Mouse (Mus musculus) urinary bladder, postnatal 0 days (tissue): ENCODE measurements around the gene Gpank1. TPM values are rescaled to one million over a fixed set of nuclear protein-coding genes. Genes with fewer than 3 reads are reported as not detected.

Experiments
- polyA plus RNA-seq: library from polyadenylated mRNA; unstranded; fragments of >200 nt; fragmentation: Nextera tagmentation; extraction: Ambion mirVana; gene quantifications from 2 replicates; pipeline ENCODE4 v1.2.1, GENCODE M21; 2015

Gene Gpank1
- 9.5 and 11.9 TPM in 2 replicates for polyA plus RNA-seq

DNA sequence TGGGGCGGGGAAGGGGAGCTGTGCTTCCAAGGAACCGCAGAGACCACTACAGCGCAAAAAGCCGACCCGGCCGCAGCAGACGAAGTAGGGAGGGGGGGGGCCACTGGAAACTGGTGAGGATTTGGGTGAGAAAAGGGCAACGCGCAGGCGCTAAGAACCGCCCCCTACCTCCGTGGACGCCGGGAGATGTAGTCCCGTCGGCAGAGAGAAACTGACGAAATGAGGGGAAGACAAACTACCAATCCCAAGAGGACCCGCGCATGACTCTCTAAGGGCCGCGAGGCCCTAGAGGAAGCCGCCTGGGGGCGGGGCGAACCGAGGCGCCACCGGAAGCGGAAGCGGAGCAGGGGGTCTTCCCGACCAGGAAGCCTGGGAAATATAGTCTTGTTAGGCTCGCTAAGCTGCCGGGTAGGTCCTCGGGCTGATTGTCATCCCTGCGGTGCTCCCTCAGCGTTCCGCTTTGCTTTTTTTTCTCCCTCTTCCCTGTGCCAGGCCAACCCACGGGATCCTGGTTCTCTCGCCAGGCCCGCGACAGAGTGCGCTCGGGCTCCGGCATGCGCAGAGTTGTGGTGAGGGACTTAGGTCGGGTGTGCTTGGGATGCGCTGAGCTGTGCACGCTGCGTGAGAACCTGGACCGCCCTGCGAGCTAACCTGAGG is at the start of gene Gpank1:
Gene Gpank1, plus strand, starts transcription at position 313 of the 657 bp plus-strand sequence.

DNA sequence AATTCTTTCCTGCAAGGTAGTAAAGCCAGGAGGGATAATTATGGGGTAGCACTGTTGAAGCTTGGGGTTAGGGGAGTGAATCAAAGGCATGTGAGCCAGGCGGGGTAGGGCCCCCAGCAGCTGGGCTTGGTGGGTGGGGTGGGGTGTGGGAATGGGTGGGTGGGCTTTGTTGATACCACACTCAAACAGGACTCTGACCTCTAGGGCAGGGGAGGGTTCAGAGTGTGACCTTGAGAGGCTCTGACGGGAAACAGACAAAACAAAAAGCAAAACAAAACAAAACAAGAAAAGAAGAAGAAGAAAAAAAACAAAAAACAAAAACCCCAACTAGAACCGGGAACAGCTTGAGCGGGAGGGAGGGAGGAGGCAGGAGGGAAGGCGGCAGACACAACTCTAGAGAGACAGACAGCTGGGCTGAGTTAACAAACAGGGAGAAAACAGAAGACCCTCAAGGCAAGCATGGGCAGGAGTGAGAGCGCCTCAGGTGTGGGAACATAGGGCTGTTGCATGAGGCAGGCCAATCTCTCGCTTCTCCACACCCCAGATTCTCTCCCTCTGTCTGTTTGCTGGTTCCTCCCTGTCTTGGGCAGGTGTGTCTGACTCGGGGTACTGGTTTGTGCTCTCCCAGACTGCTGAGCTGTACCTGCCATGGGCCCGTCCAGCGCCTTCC is 44.6 kb upstream of the Gpank1 start, which contains the start of gene Ly6g6e:
Gene Ly6g6e, plus strand, starts transcription at position 396 of the 670 bp plus-strand sequence.

DNA sequence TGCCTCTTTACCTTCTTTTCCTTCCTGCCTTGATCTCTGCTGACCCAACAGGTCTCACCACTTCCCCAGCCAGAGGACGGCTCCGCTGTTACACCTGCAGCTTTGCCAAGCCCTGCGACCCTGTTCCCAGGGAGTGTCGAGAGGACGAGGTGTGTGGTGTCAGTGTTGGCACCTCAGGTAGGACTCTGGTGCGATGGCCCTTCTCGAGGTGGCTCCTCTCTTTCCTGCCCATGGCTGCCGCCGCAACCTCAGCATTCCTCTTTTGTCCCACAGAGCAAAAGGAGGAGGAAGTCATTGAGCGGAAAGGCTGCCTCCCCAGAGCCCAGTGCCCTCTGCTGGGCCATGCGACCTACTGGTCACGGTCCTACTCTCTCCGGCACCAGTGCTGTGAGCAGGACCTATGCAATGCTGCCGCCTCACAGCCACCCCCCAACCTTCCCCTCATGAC is 43.4 kb upstream of the Gpank1 start, which contains the start of gene Ly6g6d:
Gene Ly6g6d, minus strand, starts transcription at position 280 of the 448 bp plus-strand sequence.

DNA sequence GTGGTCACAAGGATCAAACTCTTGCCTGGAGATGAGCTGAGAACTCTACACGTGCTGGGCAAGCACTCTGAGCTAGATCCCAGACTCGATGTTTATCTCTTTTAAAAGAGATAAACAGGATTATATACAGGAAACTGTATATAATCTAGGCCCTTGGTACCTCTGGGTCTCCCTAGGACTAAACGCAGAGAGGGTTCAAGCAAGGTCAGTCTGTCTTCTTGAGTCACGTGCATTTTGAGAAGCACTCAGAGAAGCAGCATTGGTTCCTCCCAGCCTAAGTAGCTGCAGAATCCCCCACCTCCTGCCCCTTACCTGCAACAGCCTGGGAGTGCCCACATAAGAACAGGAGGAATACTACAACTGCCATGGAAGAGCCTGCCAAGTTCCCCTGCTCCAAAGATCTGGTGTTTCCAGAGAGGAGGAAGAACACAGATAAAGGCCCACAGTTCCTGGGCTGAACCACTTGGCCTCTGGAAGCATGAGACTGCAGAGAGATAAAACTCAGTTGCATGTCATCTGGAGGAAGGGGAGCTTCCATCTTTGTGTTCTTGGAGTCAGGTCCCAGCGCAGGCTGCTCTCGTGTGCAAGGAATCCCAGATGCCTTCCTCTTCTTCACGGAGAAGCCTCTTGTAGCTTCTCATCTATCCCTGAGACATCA is 35.9 kb upstream of the Gpank1 start, which contains the start of gene Ly6g6f:
Gene Ly6g6f, minus strand, starts transcription at position 403 of the 658 bp plus-strand sequence.

DNA sequence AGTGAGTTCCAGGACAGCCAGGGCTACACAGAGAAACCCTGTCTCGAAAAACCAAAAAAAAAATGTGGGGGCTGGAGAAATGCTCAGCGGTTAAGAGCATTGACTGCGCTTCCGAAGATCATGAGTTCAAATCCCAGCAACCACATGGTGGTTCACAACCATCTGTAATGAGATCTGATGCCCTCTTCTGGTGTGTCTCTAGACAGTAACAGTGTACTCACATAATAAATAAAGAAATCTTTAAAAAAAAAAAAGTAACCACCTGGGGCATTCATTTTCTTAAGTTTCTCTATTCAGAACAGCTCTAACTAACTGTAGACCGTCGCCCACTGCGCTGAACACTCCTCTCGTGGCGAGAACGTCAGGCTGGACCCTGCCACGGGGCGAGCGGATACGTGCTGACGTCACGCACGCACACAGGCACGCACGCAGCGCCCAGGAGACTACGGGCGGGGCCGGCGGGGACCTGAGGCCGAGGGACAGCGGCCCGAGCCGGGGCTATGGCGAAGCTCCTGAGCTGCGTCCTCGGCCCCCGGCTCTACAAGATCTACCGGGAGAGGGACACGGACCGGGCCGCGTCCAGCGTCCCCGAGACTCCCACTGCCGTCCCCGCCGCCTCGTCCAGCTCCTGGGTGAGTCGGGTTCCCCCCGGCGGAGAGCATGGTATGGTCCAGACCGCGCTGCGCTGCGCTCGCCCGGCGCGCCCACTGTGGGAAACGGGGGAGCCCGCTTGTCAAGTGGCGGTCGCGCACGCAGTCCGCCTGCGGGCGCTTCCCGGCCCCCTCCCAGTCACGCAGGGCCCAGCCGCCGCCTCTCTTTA is 32.2 kb upstream of the Gpank1 start, which contains the start of gene Abhd16a:
Gene Abhd16a, plus strand, starts transcription at position 439 of the 820 bp plus-strand sequence.

DNA sequence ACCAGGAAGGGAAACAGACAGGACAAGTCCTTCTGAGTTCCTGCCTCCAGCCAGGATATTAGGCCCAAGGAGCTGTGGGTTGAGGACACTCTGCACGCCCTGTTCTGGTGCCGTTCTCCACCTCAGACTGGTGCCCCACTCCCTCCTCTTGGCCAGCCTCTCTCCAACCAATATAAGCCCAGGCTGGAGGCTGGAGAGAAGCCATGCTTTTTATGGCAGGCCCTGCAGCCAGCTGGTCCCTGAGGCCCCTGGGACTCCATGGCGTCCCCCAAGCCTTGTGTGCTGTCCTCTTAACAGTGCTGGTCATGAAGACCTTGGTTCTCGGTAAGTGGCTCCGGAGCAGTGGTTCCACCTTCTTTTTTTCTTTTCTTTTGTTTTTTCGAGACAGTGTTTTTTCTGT is 13.2 kb upstream of the Gpank1 start, which contains the start of gene Ly6g5c:
Gene Ly6g5c, plus strand, starts transcription at position 183 of the 400 bp plus-strand sequence.

DNA sequence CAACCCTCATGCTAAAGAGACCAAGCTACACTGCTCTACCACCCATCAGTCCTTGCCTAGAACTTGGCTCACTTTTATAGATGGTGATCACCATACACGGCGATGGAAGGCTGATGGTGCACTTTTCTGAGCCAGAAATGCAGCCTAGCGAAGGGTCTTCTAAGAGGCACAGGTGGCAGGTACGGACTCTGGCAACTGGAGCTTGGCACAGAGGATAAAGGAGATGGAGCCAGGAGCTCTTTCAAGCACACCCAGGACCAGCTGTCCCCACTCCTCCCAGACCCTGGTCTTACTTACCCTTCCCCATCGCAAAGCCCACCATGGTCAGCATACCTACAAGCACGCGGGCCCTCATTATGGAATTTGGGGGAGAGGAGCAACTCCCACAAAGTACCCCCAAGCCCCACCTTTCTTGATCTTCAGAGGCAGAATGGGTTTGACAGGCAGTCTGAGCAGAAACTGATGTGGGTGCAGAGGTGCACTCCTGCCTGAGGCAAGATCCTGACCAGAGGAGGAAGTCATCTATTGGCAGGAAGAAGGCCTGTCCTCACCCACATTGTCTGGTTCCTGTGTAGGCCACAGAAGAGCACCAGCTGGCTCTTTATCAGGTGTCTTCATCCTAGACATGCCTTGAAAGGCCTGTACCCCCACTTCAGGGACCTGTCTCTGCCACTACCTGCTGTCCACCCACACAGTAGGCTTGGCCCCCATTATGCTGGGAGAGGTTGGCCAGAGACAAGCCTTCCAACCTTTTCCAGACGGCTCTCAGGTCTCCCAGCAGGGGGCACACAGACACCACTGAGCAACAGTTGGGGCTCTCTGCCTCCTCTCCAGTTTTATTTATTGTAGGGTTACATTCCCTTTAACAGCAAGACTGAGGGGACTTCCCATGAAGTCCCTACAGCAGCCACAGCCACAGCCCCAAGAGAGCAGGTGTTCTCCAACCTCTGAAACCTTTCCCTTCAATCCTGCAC is 5.9 kb upstream of the Gpank1 start, which contains the start of gene Ly6g5b:
Gene Ly6g5b, minus strand, starts transcription at position 383 of the 974 bp plus-strand sequence.

DNA sequence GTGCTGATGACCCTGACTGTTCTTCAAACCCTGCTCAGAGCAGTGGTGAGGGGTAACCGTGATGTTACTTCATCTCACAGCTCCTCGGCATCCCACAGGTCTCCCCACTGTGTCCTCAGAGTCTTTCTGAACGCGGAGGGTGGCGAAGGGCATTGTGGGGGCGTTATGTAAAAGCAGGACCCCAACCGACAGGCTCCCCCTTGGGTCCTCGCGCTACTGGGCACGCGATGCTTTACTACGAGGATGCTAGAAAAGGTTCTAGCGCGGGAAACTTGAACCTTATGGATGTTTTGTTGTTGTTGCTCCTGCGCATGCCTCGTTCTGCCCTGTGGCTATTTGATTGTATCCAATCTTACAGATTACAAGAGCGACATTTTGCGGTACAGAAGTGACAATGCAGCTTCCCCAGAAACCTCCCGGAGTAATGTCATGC is 632 bp downstream of the Gpank1 start, which contains the start of gene Csnk2b:
Gene Csnk2b, minus strand, starts transcription at position 183 of the 433 bp plus-strand sequence.

DNA sequence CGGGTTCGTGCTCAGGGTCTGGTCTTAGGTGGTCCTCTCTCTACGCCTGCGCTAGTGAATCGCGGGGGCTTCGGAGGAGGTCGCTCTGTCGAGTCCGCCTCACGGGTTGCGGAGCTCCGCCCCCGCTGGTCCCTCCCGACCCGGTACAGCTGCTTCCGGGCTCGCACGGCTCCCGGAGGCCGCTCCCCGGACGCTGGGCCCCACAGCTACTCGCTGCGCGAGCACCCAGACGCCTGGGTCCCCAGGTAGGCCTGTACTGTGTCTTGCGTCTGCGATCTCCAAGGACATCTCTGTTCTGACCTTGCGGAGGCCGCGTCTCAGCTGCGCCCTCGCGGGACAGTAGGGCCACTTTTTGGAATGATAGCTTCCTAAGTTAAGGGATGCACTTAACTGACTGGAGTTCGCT is 5.0 kb downstream of the Gpank1 start, which contains the start of gene D17H6S53E:
Gene D17H6S53E, plus strand, starts transcription at position 168 of the 406 bp plus-strand sequence.

DNA sequence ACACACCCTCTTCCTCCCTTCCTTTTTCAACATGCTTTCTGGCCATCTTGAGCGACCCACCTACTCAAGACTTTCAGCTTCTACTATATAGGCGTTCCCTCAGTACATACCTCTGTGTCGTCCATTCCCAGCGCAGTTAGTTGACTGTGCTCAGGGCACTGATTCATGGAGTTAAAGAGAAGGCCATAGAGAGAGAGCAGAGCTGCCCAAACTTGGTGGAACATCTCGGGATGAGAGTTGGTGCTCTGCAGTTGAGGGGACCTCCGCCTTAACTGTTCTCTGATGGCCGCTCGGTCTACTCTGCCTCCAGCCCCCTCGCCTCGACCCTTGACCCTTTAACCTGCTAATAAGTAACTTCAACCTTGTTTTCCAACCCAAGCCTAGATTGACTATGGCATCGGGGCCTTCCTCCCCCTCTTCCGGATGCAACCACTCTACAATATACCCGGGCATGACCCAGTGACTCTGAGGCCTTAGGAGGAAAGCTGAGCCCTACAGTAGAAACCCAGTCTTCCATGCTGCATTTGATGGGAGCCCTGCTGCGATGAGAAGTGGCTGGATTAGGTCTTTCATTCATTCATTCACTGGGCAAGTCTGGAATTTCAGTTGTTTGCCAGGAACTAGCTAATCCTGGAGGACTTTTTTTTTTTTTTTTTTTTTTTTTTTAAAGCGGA is 10.4 kb downstream of the Gpank1 start, which contains the start of gene Apom:
Gene Apom, minus strand, starts transcription at position 551 of the 674 bp plus-strand sequence.

DNA sequence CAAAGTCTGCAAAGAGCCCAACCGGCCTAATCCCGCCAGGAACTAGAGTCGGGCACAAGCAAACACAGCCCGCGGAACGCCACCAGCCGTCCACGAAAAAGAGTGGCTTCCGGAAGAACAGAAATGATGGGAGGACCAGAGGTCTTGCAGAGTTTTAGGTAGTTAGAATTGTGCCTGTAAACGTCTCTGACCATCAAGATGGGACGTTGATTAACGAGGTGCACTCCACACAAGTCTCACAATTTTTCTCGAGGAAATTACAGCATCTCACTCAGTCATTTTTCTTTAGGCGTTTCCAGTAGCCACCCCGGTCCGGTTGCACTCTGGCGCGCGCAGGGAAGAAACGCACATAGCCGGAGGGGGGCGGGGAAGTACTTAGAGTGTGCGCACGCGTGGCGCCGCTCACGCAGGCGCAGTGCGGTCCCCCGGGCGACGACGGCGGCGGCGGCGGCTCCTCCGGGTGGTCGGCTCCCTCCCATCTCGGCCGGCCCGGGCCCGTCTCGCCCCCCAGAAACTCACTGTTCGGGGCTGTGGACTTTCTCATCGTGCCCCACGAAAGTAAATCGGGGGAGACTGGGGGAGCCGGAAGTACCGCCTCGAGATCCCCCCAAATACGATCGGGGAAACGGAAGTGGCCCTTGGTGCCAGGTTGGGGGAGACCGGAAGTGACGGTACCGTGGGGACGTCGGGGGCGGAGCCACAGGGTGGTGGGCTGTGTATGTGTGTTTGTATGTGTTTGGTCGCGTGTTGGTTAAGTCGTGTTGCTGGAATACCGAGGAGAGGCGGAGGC is 13.7 kb downstream of the Gpank1 start, which contains the start of gene Bag6:
Gene Bag6, plus strand, starts transcription at position 378 of the 790 bp plus-strand sequence.

DNA sequence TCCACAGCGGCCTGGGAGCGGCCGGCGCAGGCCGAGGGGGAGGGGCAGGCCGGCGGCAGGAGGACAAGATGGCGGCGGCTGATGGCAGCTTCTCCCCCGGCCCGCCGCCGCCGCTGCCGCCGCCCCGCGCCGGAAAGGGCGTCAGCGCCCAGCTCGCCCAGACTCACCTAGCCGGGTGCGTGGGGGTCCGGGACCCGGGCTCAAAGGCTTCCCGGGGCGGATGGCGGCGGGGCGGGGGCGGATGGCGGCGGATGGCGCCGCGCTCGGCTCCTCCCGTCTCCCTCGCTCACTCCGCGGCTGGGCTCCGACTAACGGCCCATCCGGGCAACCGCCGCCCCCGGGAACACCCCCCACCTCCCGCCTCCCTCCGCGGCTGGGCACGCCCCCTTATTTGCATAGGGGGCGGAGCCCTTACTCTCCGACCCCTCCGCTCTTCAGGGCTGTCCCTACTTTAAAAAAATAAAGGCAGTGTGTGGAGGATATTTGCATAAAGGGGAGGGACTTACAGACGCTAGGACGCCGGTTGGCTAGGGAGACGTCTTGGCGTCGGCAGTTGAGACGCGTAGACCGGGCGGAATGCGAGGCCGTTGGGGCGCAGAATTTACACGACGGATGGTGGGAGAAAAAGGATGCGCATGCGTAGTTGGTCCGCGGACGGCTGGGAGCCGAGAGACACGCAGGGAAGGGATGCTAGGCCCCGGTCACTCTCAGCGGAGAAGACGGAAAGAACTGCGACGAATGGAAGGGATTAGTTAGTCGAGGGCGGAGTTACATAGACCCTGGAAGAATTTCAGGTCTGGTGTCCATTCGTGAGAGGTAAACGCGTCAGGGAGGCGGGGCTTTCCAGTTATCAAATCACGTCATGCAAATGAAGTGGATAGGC is 43.6 kb downstream of the Gpank1 start, which contains the start of gene Prrc2a:
Gene Prrc2a, minus strand, starts transcription at position 330 of the 883 bp plus-strand sequence.

Other genes with a start within 250 kb of the Gpank1 start
- 0.53 and 0.86 TPM in 2 replicates for gene Zbtb12, start 242.0 kb upstream of the Gpank1 start, polyA plus RNA-seq
- not detected in 2 replicates for gene Gm20547, start 239.4 kb upstream of the Gpank1 start, polyA plus RNA-seq
- 8.9 and 9.3 TPM in 2 replicates for gene C2, start 223.2 kb upstream of the Gpank1 start, polyA plus RNA-seq
- gene Ehmt2, start 223.0 kb upstream of the Gpank1 start, polyA plus RNA-seq, result 25.2 and 27.2 TPM in 2 replicates
- gene Slc44a4, start 207.0 kb upstream of the Gpank1 start, polyA plus RNA-seq, result 2.6 and 3.3 TPM in 2 replicates
- 23.2 and 28.5 TPM in 2 replicates for gene Neu1, start 190.2 kb upstream of the Gpank1 start, polyA plus RNA-seq
- gene Hspa1b, start 162.2 kb upstream of the Gpank1 start, polyA plus RNA-seq, result 4.5 and 5.2 TPM in 2 replicates
- not detected in 2 replicates for gene Gm20481, start 151.5 kb upstream of the Gpank1 start, polyA plus RNA-seq
- 36.7 and 39.4 TPM in 2 replicates for gene Hspa1a, start 149.3 kb upstream of the Gpank1 start, polyA plus RNA-seq
- gene Hspa1l, start 148.8 kb upstream of the Gpank1 start, polyA plus RNA-seq, result 0.16 and 0.25 TPM in 2 replicates
- gene Lsm2, start 139.6 kb upstream of the Gpank1 start, polyA plus RNA-seq, result 82.1 and 83.5 TPM in 2 replicates
- 42.0 and 44.7 TPM in 2 replicates for gene Vars, start 120.5 kb upstream of the Gpank1 start, polyA plus RNA-seq
- 0.19 and 0.24 TPM in 2 replicates for gene Vwa7, start 104.9 kb upstream of the Gpank1 start, polyA plus RNA-seq
- 1.3 and 1.7 TPM in 2 replicates for gene Sapcd1, start 93.4 kb upstream of the Gpank1 start, polyA plus RNA-seq
- gene Msh5, start 74.7 kb upstream of the Gpank1 start, polyA plus RNA-seq, result 0.88 and 1.3 TPM in 2 replicates
- 240 and 276 TPM in 2 replicates for gene Clic1, start 71.5 kb upstream of the Gpank1 start, polyA plus RNA-seq
- gene Ddah2, start 62.4 kb upstream of the Gpank1 start, polyA plus RNA-seq, result 118 and 126 TPM in 2 replicates
- gene Ly6g6c, start 56.1 kb upstream of the Gpank1 start, polyA plus RNA-seq, result 0.45 and 0.58 TPM in 2 replicates
- 0.42 and 1.7 TPM in 2 replicates for gene Mpig6b, start 55.3 kb upstream of the Gpank1 start, polyA plus RNA-seq
- gene Ly6g6e, start 44.6 kb upstream of the Gpank1 start, polyA plus RNA-seq, result 8.2 and 8.3 TPM in 2 replicates
- 1.6 and 2.2 TPM in 2 replicates for gene Ly6g6d, start 43.4 kb upstream of the Gpank1 start, polyA plus RNA-seq
- 0.18 TPM in 1 of 2 replicates, not detected in the other for gene Ly6g6f, start 35.8 kb upstream of the Gpank1 start, polyA plus RNA-seq
- gene Abhd16a, start 32.2 kb upstream of the Gpank1 start, polyA plus RNA-seq, result 93.1 and 93.2 TPM in 2 replicates
- gene Ly6g5c, start 13.2 kb upstream of the Gpank1 start, polyA plus RNA-seq, result not detected in 2 replicates
- gene Ly6g5b, start 6.0 kb upstream of the Gpank1 start, polyA plus RNA-seq, result 0.22 and 0.35 TPM in 2 replicates
- 189 and 201 TPM in 2 replicates for gene Csnk2b, start 598 bp downstream of the Gpank1 start, polyA plus RNA-seq
- gene D17H6S53E, start 4.9 kb downstream of the Gpank1 start, polyA plus RNA-seq, result 9.9 and 10.8 TPM in 2 replicates
- 0.95 TPM in 1 of 2 replicates, not detected in the other for gene Apom, start 10.6 kb downstream of the Gpank1 start, polyA plus RNA-seq
- gene Bag6, start 13.7 kb downstream of the Gpank1 start, polyA plus RNA-seq, result 28.9 and 35.6 TPM in 2 replicates
- gene Prrc2a, start 43.4 kb downstream of the Gpank1 start, polyA plus RNA-seq, result 73.9 and 74.9 TPM in 2 replicates
- 11.2 and 12.6 TPM in 2 replicates for gene Aif1, start 54.6 kb downstream of the Gpank1 start, polyA plus RNA-seq
- gene Lst1, start 67.0 kb downstream of the Gpank1 start, polyA plus RNA-seq, result 13.5 and 15.8 TPM in 2 replicates
- gene Ltb, start 73.0 kb downstream of the Gpank1 start, polyA plus RNA-seq, result 0.53 and 0.96 TPM in 2 replicates
- gene Tnf, start 80.6 kb downstream of the Gpank1 start, polyA plus RNA-seq, result 0.40 and 0.69 TPM in 2 replicates
- 0.12 and 0.30 TPM in 2 replicates for gene Lta, start 83.9 kb downstream of the Gpank1 start, polyA plus RNA-seq
- not detected in 2 replicates for gene Gm16181, start 99.4 kb downstream of the Gpank1 start, polyA plus RNA-seq
- gene Atp6v1g2, start 112.2 kb downstream of the Gpank1 start, polyA plus RNA-seq, result 4.5 TPM in 2 replicates
- gene Nfkbil1, start 114.3 kb downstream of the Gpank1 start, polyA plus RNA-seq, result 7.0 and 7.5 TPM in 2 replicates
- gene Ddx39b, start 120.3 kb downstream of the Gpank1 start, polyA plus RNA-seq, result 170 TPM in 2 replicates
- gene H2-D1, start 141.3 kb downstream of the Gpank1 start, polyA plus RNA-seq, result 251 and 342 TPM in 2 replicates
- 0.05 TPM in 1 of 2 replicates, not detected in the other for gene H2-Q1, start 198.9 kb downstream of the Gpank1 start, polyA plus RNA-seq
- 1.9 and 2.7 TPM in 2 replicates for gene H2-Q2, start 220.8 kb downstream of the Gpank1 start, polyA plus RNA-seq